Mouse (Mus musculus): Measurements from ENCODE around the gene Otub2. TPM values are rescaled to one million over a fixed set of nuclear protein-coding genes. Genes with fewer than 3 reads are reported as not detected.
"Not testable (repeated sequence)": the region's sequence is repeated elsewhere in the genome, so short reads cannot be mapped to it uniquely, and the experiment has no call there.

Otub2 gene
- polyA plus RNA-seq, 1 experiment from 2014 or later, result 8.3 TPM

DNA sequence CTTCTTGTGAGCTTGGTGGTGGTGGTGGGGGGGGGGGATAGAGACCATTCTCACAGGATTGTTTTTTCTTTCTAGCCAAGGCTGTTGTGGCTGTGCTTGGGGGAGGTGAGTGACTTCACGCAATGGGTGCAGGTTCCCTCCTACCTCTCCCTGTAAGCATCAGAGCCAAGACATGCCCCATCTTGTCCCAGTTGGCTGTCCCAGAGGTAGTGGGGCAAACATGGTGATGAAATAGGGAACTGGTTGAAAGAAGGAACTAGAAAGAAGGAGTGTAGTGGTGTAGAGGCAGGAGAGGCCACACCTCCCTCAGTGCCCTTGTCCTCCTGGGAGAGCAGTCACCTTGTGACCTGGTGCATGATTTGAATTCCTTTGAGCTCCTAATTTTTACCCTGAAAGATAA, 49.1 kb downstream of the Otub2 start:
- no peak for DNase-seq
- H3K9me3 ChIP-seq (ENCODE audit: low read depth, low read length), result no peaks in the 10 kb centered on the region
- H3K27ac ChIP-seq (ENCODE audit: low read depth), result no peak overlapping the region
- H3K4me3 ChIP-seq (ENCODE audit: low read depth, low read length), result no peak overlapping the region
- H3K27me3 ChIP-seq (ENCODE audit: insufficient read depth, low read length), result no peaks in the 10 kb centered on the region
- H3K4me1 ChIP-seq (ENCODE audit: insufficient read depth), result no peaks in the 10 kb centered on the region
- no peak for ATAC-seq (ENCODE audit: insufficient read depth)
- no peak overlapping the region for H3K4me2 ChIP-seq
- H3K36me3 ChIP-seq (ENCODE audit: insufficient read depth), result no peaks in the 10 kb centered on the region
- no peak overlapping the region for H3K9ac ChIP-seq
- TF ChIP-seq CTCF (IDR thresholded peaks at IDR 0.05; ENCODE audit: low read depth), result no peak
- WGBS, result 57% methylated on average over 1 of the region's 1 CpGs

DNA sequence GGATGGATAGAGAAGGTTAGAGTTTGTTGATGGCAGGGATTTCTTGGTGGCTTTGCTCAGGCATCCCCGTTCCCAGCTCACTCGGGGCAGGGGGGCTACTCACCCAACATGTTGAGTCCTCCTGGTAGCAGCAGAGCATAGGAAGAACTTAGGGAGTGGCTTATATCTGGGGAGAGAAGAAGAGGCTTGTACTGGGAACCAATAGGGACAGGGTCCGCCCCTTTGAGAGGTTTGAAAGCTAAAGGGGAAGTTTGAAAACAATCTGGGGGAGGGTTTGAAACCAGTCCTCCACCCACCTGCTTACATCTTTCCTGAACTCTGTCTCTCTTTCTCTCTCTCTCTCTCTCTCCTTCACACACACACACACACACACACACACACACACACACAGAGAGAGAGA, 55.0 kb downstream of the Otub2 start, which contains the start of gene Ifi27l2a:
Ifi27l2a (minus strand) TSS at position 157 of the 400 bp plus-strand sequence.
- Histone ChIP-seq H3K4me3 (ENCODE audit: low read depth, low read length) (no peak within 1 kb of the TSS), H3K27ac (ENCODE audit: low read depth) (no peak within 1 kb of the TSS), H3K4me2 (no peak within 1 kb of the TSS), H3K36me3 (ENCODE audit: insufficient read depth) (no peaks in the 10 kb centered on the region), H3K4me1 (ENCODE audit: insufficient read depth) (no peaks in the 10 kb centered on the region), H3K9me3 (ENCODE audit: low read depth, low read length) (no peaks in the 10 kb centered on the region), H3K27me3 (ENCODE audit: insufficient read depth, low read length) (no peaks in the 10 kb centered on the region), H3K9ac (no peak within 1 kb of the TSS)
- DNase-seq, result no peak
- TF ChIP-seq CTCF (IDR thresholded peaks at IDR 0.05; ENCODE audit: low read depth), result no peak
- ATAC-seq (ENCODE audit: insufficient read depth), result no peak
- WGBS, result 44% methylated on average over 3 of the region's 3 CpGs

DNA sequence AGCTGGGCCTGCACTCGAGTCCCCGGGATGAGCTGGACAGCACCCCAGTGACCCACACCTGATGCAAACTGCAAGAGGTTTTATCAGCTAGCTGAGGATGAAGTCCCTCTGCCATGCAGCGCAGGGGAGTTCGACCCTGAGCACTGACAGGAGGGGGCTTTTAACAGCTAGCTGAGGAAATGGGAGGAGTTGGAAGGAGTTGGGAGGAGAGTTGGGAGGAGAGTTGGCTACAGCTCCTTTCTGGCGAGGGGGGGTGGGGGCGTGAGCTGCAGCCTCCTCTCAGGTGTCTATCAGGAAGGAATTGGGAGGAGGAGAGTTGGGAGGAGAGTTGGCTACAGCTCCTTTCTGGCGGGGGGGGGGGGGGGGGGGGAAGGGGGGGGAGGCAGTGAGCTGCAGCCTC, 55.8 kb downstream of the Otub2 start:
- not testable (repeated sequence) for H3K36me3 ChIP-seq (ENCODE audit: insufficient read depth); DNase-seq; ATAC-seq (ENCODE audit: insufficient read depth); H3K9me3 ChIP-seq (ENCODE audit: low read depth, low read length); H3K4me1 ChIP-seq (ENCODE audit: insufficient read depth); H3K27me3 ChIP-seq (ENCODE audit: insufficient read depth, low read length); H3K27ac ChIP-seq (ENCODE audit: low read depth); H3K4me3 ChIP-seq (ENCODE audit: low read depth, low read length); H3K4me2 ChIP-seq; H3K9ac ChIP-seq
- 14% methylated on average over 6 of the region's 7 CpGs for WGBS

DNA sequence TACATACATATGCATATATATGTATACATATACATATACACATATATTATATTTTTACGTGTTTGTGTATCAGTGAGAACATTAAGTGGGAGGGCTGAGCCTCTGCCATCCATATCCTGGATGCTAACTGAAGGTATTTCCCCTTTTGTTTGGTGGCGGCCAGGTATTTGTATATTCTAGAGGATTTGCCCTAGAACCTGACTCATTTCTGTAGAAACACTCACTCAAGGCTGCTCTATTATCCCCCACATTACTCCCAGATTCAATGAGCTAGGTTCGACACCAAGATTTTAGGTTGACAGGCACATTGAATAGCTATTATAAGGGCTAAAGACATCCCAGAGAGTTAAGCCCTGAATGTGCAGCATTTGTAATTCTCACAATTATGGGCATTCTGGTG, 56.6 kb downstream of the Otub2 start:
- no peak for ATAC-seq (ENCODE audit: insufficient read depth)
- no peaks in the 10 kb centered on the region for H3K4me1 ChIP-seq (ENCODE audit: insufficient read depth)
- H3K27ac ChIP-seq (ENCODE audit: low read depth), result no peak overlapping the region
- no peaks in the 10 kb centered on the region for H3K36me3 ChIP-seq (ENCODE audit: insufficient read depth)
- no peak for TF ChIP-seq CTCF (IDR thresholded peaks at IDR 0.05; ENCODE audit: low read depth)
- no peaks in the 10 kb centered on the region for H3K27me3 ChIP-seq (ENCODE audit: insufficient read depth, low read length)
- DNase-seq, result no peak
- no peaks in the 10 kb centered on the region for H3K9me3 ChIP-seq (ENCODE audit: low read depth, low read length)
- H3K4me3 ChIP-seq (ENCODE audit: low read depth, low read length), result no peak overlapping the region
- H3K9ac ChIP-seq, result no peak overlapping the region
- 78% methylated on average over 3 of the region's 3 CpGs for WGBS
- no peak overlapping the region for H3K4me2 ChIP-seq

DNA sequence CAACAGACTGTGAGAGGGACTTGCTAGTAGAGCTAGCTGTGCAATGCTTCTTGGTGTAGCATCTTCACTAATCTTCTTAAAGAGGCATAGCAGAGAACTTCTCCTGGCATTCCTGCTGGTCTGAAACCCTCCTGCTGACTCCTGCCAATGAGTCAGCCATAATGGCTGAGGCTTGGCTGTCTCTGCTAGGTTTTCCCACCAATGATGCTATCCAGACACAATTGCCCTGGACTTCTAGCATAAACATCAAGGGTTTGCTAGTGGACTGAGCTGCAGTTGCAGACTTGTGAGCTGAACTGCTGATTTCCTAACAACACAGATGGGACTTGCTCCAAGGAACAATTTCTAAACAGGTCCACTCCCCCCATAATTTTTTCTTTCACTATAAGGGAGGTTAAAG, 64.9 kb downstream of the Otub2 start:
- no peak for DNase-seq
- no peak overlapping the region for H3K27ac ChIP-seq (ENCODE audit: low read depth)
- no peak overlapping the region for H3K9ac ChIP-seq
- H3K36me3 ChIP-seq (ENCODE audit: insufficient read depth), result no peaks in the 10 kb centered on the region
- H3K27me3 ChIP-seq (ENCODE audit: insufficient read depth, low read length), result no peaks in the 10 kb centered on the region
- H3K4me2 ChIP-seq, result no peak overlapping the region
- no peaks in the 10 kb centered on the region for H3K4me1 ChIP-seq (ENCODE audit: insufficient read depth)
- no peaks in the 10 kb centered on the region for H3K9me3 ChIP-seq (ENCODE audit: low read depth, low read length)
- TF ChIP-seq CTCF (IDR thresholded peaks at IDR 0.05; ENCODE audit: low read depth), result no peak
- no peak for ATAC-seq (ENCODE audit: insufficient read depth)
- no peak overlapping the region for H3K4me3 ChIP-seq (ENCODE audit: low read depth, low read length)

Other genes starting within 250 kb of the Otub2 start
- gene Prima1, start 146.5 kb upstream of the Otub2 start, polyA plus RNA-seq (2014; fragmentation: Nextera tagmentation; extraction: Ambion mirVana), result 0.28 TPM in 1 of 2 replicates, not detected in the other
- gene Fam181a, start 77.7 kb upstream of the Otub2 start, polyA plus RNA-seq (2014; fragmentation: Nextera tagmentation; extraction: Ambion mirVana), result 0.13 TPM in 1 of 2 replicates, not detected in the other
- 4.5 and 7.8 TPM in 2 replicates for gene Asb2, start 32.7 kb upstream of the Otub2 start, polyA plus RNA-seq (2014; fragmentation: Nextera tagmentation; extraction: Ambion mirVana)
- 0.51 and 0.62 TPM in 2 replicates for gene 9330161L09Rik, start 19.1 kb downstream of the Otub2 start, polyA plus RNA-seq (2014; fragmentation: Nextera tagmentation; extraction: Ambion mirVana)
- gene Ddx24, start 37.1 kb downstream of the Otub2 start, polyA plus RNA-seq (2014; fragmentation: Nextera tagmentation; extraction: Ambion mirVana), result 78.6 and 89.0 TPM in 2 replicates
- gene Ifi27, start 45.5 kb downstream of the Otub2 start, polyA plus RNA-seq (2014; fragmentation: Nextera tagmentation; extraction: Ambion mirVana), result 30.9 and 35.1 TPM in 2 replicates
- 10.4 and 11.3 TPM in 2 replicates for gene Ifi27l2a, start 55.0 kb downstream of the Otub2 start, polyA plus RNA-seq (2014; fragmentation: Nextera tagmentation; extraction: Ambion mirVana)
- gene Ifi27l2b, start 68.5 kb downstream of the Otub2 start, polyA plus RNA-seq (2014; fragmentation: Nextera tagmentation; extraction: Ambion mirVana), result not detected in 2 replicates
- 1.6 TPM in 2 replicates for gene Ppp4r4, start 143.6 kb downstream of the Otub2 start, polyA plus RNA-seq (2014; fragmentation: Nextera tagmentation; extraction: Ambion mirVana)
- 0.08 TPM in 1 of 2 replicates, not detected in the other for gene Serpina10, start 242.8 kb downstream of the Otub2 start, polyA plus RNA-seq (2014; fragmentation: Nextera tagmentation; extraction: Ambion mirVana)